Mouse (Mus musculus): ENCODE data around the gene Ywhag. TPM values are rescaled to one million over a fixed set of nuclear protein-coding genes. Genes with fewer than 3 reads are reported as not detected.

Gene Ywhag
- polyA plus RNA-seq (2012; rRNA removed): 47.6 and 51.1 TPM in 2 replicates

DNA sequence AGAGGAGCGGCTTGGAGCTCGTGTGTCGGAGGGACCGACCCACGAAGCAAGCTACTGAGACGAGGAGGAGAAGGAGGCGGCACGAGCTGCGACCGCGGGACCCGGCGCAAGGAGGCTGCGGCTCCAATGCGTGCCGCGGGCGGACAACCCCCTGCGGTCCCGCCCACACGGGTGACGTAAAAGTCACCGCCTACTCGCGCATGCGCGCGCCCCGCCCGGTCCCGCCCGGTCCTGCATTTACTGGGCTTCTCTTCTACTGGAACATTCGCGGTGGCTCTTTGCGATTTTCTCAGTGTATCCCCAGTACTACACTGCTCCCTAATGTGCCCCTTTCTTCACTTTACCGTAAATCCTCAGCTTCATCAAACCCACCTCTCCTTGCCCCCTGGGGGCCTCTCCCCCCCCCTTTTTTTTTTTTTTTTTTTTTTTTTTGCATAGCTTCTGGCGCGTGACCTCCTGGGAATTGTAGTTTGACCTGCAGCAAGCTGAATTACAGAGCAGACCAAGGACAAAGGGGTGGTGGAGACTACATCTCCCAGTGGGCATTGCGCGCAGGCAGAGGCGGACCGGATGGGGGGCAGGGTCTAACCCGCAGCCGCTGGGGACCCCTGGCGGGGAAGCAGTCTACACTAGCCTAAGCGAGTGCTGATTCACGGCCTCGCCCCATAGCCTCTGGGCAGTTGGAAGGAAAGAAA lies at the start of gene Ywhag:
Gene Ywhag (minus strand): TSS at position 136 of the 695 bp plus-strand sequence.

DNA sequence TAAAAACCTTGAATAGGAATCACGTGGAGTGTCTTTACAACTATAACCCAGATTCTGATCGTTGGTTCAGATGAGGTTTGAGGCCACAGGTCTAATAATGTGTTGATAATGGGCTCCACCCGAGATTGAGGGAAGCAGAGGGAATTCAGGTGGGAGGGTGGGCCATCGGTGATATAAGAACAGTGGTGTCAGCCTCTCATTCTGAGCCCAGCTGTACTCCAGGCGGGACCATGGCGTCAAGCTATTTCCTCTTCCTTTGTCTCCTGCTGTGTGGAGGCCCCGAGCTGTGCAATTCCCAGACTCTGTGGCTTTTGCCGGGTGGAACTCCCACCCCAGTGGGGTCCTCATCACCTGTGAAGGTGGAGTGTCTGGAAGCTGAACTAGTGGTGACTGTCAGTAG lies 45.5 kb upstream of the Ywhag start, which contains the start of gene Zp3:
Gene Zp3 (plus strand): TSS at position 196 of the 400 bp plus-strand sequence.

DNA sequence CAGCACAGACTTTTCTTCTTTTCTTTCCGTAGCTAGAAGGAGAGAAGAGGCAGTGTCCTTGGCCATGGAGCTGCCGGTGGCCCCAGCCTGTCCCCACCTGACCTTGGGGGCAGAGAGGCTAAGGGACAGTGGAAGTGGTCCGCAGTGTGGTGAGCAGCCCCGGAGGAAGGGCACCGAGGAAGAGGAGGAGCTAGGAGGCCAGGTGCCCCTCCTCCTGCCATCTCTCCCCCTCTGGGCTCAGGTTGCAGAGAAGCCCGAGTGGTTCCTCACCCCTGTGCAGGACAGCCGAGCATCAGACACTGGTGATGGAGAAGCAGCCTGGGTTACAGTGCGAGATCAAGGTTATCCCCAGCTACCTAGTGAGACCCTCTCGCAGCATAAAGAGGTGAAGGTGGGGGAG lies 39.9 kb upstream of the Ywhag start, which contains the start of gene Ssc4d:
Gene Ssc4d (minus strand): TSS at position 167 of the 400 bp plus-strand sequence.

DNA sequence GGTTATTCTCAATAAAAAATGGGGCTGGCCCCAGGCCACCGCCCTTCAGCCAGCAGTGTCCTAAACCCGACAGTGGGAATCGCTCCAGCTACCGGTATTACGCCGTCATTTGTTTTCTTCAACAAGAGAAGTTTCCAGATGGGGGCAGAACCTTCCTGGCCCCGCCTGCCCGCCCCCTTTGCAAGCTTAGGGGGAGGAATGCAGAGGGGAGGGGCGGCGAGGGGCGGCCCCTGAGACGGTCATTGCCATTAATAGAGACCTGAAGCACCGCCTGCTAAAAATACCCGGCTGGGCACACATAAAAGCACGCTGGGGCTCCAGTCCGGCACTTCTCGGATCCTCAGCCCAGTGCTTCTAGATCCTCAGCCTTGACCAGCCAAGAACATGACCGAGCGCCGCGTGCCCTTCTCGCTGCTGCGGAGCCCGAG lies 46.7 kb downstream of the Ywhag start, which contains the start of gene Hspb1:
Gene Hspb1 (plus strand): TSS at position 245 of the 428 bp plus-strand sequence.

Other genes with a start within 250 kb of the Ywhag start
- 45.7 and 63.6 TPM in 2 replicates for gene Tmem120a, start 190.2 kb downstream of the Ywhag start, polyA plus RNA-seq (2012; rRNA removed)
- gene Styxl1, start 156.2 kb downstream of the Ywhag start, polyA plus RNA-seq (2012; rRNA removed): 0.12 TPM in 1 of 2 replicates, not detected in the other
- gene Mdh2, start 156.1 kb downstream of the Ywhag start, polyA plus RNA-seq (2012; rRNA removed): 570 and 601 TPM in 2 replicates
- 0.80 and 0.88 TPM in 2 replicates for gene Srrm3, start 127.7 kb downstream of the Ywhag start, polyA plus RNA-seq (2012; rRNA removed)
- 537 and 542 TPM in 2 replicates for gene Hspb1, start 46.7 kb downstream of the Ywhag start, polyA plus RNA-seq (2012; rRNA removed)
- 4.8 and 6.5 TPM in 2 replicates for gene Ssc4d, start 39.9 kb upstream of the Ywhag start, polyA plus RNA-seq (2012; rRNA removed)
- gene Zp3, start 45.5 kb upstream of the Ywhag start, polyA plus RNA-seq (2012; rRNA removed): not detected in 2 replicates
- 17.9 and 19.8 TPM in 2 replicates for gene Dtx2, start 60.2 kb upstream of the Ywhag start, polyA plus RNA-seq (2012; rRNA removed)
- gene Upk3b, start 103.9 kb upstream of the Ywhag start, polyA plus RNA-seq (2012; rRNA removed): 6.4 and 10.7 TPM in 2 replicates
- 1.2 and 1.7 TPM in 2 replicates for gene Upk3bl, start 119.9 kb upstream of the Ywhag start, polyA plus RNA-seq (2012; rRNA removed)
- gene Rasa4, start 149.3 kb upstream of the Ywhag start, polyA plus RNA-seq (2012; rRNA removed): 49.2 and 51.5 TPM in 2 replicates
- gene Polr2j, start 182.0 kb upstream of the Ywhag start, polyA plus RNA-seq (2012; rRNA removed): 38.7 and 39.8 TPM in 2 replicates
- gene Lrwd1, start 201.5 kb upstream of the Ywhag start, polyA plus RNA-seq (2012; rRNA removed): 25.9 and 27.6 TPM in 2 replicates
- 17.7 and 22.7 TPM in 2 replicates for gene Alkbh4, start 201.5 kb upstream of the Ywhag start, polyA plus RNA-seq (2012; rRNA removed)
- 52.2 and 62.3 TPM in 2 replicates for gene Orai2, start 236.1 kb upstream of the Ywhag start, polyA plus RNA-seq (2012; rRNA removed)